Mouse (Mus musculus) ES-E14 (cell line): ENCODE measurements around the gene Nfib. TPM values are rescaled to one million over a fixed set of nuclear protein-coding genes. Genes with fewer than 3 reads are reported as not detected.

Source experiments
- DNase-seq: peaks from one replicate; pipeline ENCODE4 v3.0.0-alpha.2; 2013; ENCODE audit warnings: low read depth, low spot score
- H3K27ac ChIP-seq: 2 replicates; pipeline ENCODE4 v1.5.1; 2012; ENCODE audit warnings: low read depth, mild to moderate bottlenecking, low read length, moderate library complexity, mixed read lengths; ENCODE audit not compliant: poor library complexity, insufficient read depth, severe bottlenecking
- H3K36me3 ChIP-seq: 2 replicates; pipeline ENCODE4 v1.6.1; 2012; ENCODE audit warnings: mild to moderate bottlenecking, low read length, moderate library complexity, mixed read lengths; ENCODE audit not compliant: control insufficient read depth, poor library complexity, insufficient read depth, severe bottlenecking
- H3K4me1 ChIP-seq, 2 experiments: fragments of 150-350 bp in 1 of 2; sonication (generic) in 1 of 2; 2 replicates each; pipeline ENCODE4 v1.6.1; 2012; ENCODE audit warnings: low read length in 2 of 2, mild to moderate bottlenecking in 1 of 2, mixed read lengths in 1 of 2; ENCODE audit not compliant: control insufficient read depth in 2 of 2, insufficient read depth in 2 of 2, poor library complexity in 1 of 2
- H3K4me3 ChIP-seq, 2 experiments: fragments of 150-350 bp in 1 of 2; sonication (generic) in 1 of 2; 2 replicates each; pipeline ENCODE4 v1.5.1; 2012; ENCODE audit warnings: low read length in 2 of 2, low read depth in 1 of 2, mild to moderate bottlenecking in 1 of 2, mixed read lengths in 1 of 2; ENCODE audit not compliant: insufficient read depth in 1 of 2, poor library complexity in 1 of 2, severe bottlenecking in 1 of 2
- H3K9ac ChIP-seq: 2 replicates; pipeline ENCODE4 v1.6.1; 2012; ENCODE audit warnings: low read depth, mild to moderate bottlenecking, low read length, mixed read lengths; ENCODE audit not compliant: poor library complexity, insufficient read depth, severe bottlenecking
- H3K9me3 ChIP-seq: fragments of 150-350 bp; sonication (generic); 2 replicates; pipeline ENCODE4 v1.6.1; 2012; ENCODE audit warnings: low read depth, mild to moderate bottlenecking, low read length; ENCODE audit not compliant: control insufficient read depth, insufficient read depth
- CHD2 ChIP-seq: IDR thresholded peaks from 2 replicates; pipeline ENCODE4 v1.6.1; 2014; ENCODE audit warnings: mild to moderate bottlenecking, low read depth, low read length, inconsistent platforms
- HCFC1 ChIP-seq: IDR thresholded peaks from 2 replicates; pipeline ENCODE4 v1.6.1; 2012; ENCODE audit warnings: low read length, inconsistent platforms, borderline replicate concordance; ENCODE audit not compliant: insufficient read depth
- MAFK ChIP-seq: IDR thresholded peaks from 2 replicates; pipeline ENCODE4 v1.6.1; 2014; ENCODE audit warnings: mild to moderate bottlenecking, low read depth, low read length, inconsistent platforms; ENCODE audit not compliant: insufficient read depth
- ZC3H11A ChIP-seq: IDR thresholded peaks from 2 replicates; pipeline ENCODE4 v1.6.1; 2012; ENCODE audit warnings: low read depth, mild to moderate bottlenecking, inconsistent platforms, low read length, borderline replicate concordance
- ZNF384 ChIP-seq: IDR thresholded peaks from 2 replicates; pipeline ENCODE4 v1.6.1; 2012; ENCODE audit warnings: low read depth, low read length, inconsistent platforms
- in situ Hi-C, 2 experiments: fragments of 600-800 bp; cut with MboI; formaldehyde crosslinking; loops; one replicate each; pipeline ENCODE4 v1.15.1; 2025; ENCODE audit warnings: low sequenced_read_pairs in 2 of 2, inconsistent platforms in 1 of 2; ENCODE audit not compliant: unreplicated experiment in 2 of 2
- total RNA-seq: library from RNA; depleted of rRNA; stranded (reverse); fragments of 300-350 nt; gene quantifications from 2 replicates; pipeline ENCODE4 v1.2.3, GENCODE M21; 2012

Gene Nfib
- total RNA-seq, 1 experiment: 8.9 TPM

GRCm38 (mm10) chr4:82369011-82369776, 336.4 kb downstream of the Nfib start:
- H3K4me3 ChIP-seq: no peak overlapping the region
- no peaks in the 10 kb centered on the region for H3K9me3 ChIP-seq
- H3K4me1 ChIP-seq: peaks cover 2 to 3% of the 10 kb centered on the region in 2 experiments; a peak in 1 of 4 replicates
- H3K36me3 ChIP-seq: no peaks in the 10 kb centered on the region
- in situ Hi-C loops: no loop called here
- no peak overlapping the region for H3K27ac ChIP-seq
- DNase-seq: no peak
- H3K9ac ChIP-seq: no peak overlapping the region
- TF ChIP-seq HCFC1 (no peak), CHD2 (no peak), ZC3H11A (no peak), ZNF384 (no peak), MAFK (no peak)

GRCm38 (mm10) chr4:82368091-82368775, 337.3 kb downstream of the Nfib start:
- no peak for DNase-seq
- no peak for TF ChIP-seq CHD2
- no peak for TF ChIP-seq ZNF384
- TF ChIP-seq HCFC1: no peak
- TF ChIP-seq ZC3H11A: no peak
- TF ChIP-seq MAFK: no peak

GRCm38 (mm10) chr4:82364696-82365385, 340.7 kb downstream of the Nfib start:
- Histone ChIP-seq H3K9ac (no peak overlapping the region), H3K27ac (no peak overlapping the region), H3K4me3 (no peak overlapping the region), H3K9me3 (no peaks in the 10 kb centered on the region), H3K36me3 (no peaks in the 10 kb centered on the region), H3K4me1 (0 out of 4 replicates have a peak, but pooled peaks cover 0 to 3% of the 10 kb centered on the region in 2 experiments)
- no peak for TF ChIP-seq ZNF384
- TF ChIP-seq CHD2: no peak
- no peak for TF ChIP-seq MAFK
- no peak for TF ChIP-seq ZC3H11A
- no peak for TF ChIP-seq HCFC1
- DNase-seq: no peak
- in situ Hi-C loops: no loop called here

More at GRCm38 (mm10) chr4:82368091-82368775, 337.3 kb downstream of the Nfib start:
- H3K9me3 ChIP-seq: no peaks in the 10 kb centered on the region
- no peak overlapping the region for H3K4me3 ChIP-seq
- in situ Hi-C loops: no loop called here
- no peak overlapping the region for H3K9ac ChIP-seq
- H3K36me3 ChIP-seq: no peaks in the 10 kb centered on the region
- H3K27ac ChIP-seq: no peak overlapping the region
- 0 out of 4 replicates have a peak, but pooled peaks cover 0 to 3% of the 10 kb centered on the region in 2 experiments for H3K4me1 ChIP-seq

- H3K4me3 ChIP-seq: no peak overlapping the region
- 0 out of 4 replicates have a peak, but pooled peaks cover 0 to 3% of the 10 kb centered on the region in 2 experiments for H3K4me1 ChIP-seq
- no peak overlapping the region for H3K9ac ChIP-seq
- DNase-seq: no peak
- H3K27ac ChIP-seq: no peak overlapping the region
- H3K36me3 ChIP-seq: no peaks in the 10 kb centered on the region
- no peaks in the 10 kb centered on the region for H3K9me3 ChIP-seq
- in situ Hi-C loops: no loop called here
- no peak for TF ChIP-seq ZC3H11A
These were observed 341.6 kb downstream of the Nfib start for GRCm38 (mm10) chr4:82363951-82364350.
